In genomic region chr5:114897374-114897793, GRCm38 (mm10) we compare ENCODE assay signal across 8 mouse cellular contexts. TPM values are rescaled to one million over a fixed set of nuclear protein-coding genes. Genes with fewer than 3 reads are reported as not detected.
DNase-seq lines count a peak whose midpoint lies in the region; ATAC-seq lines count a peak whose summit lies in the region.

No protein-coding gene starts in this region.

- no peaks in the 10 kb centered on the region for H3K9me3 ChIP-seq in heart, embryonic 13.5 days
- H3K9me3 ChIP-seq in kidney, embryonic 16.5 days (ENCODE audit: low read length) = no peaks in the 10 kb centered on the region

- peak overlapping the region; percentile 54 for H3K9ac ChIP-seq in heart, embryonic 13.5 days
- H3K9ac ChIP-seq in kidney, embryonic 16.5 days (replicated peaks; ENCODE audit: low read length) = peak overlapping the region; percentile 52

- H3K27me3 ChIP-seq in heart, embryonic 13.5 days (replicated peaks) = peaks cover 8% of the 10 kb centered on the region; the same call in 1 of the 2 replicates
- H3K27me3 ChIP-seq in kidney, embryonic 16.5 days (ENCODE audit: insufficient read depth, low read length) = no peaks in the 10 kb centered on the region

- DNase-seq in adrenal gland, adult 18-20 months (ENCODE audit: low spot score in 2 of 2) = peak; percentile 12 to 37
- no peak for DNase-seq in adrenal gland, postnatal 4 days (ENCODE audit: low spot score in 2 of 2)
- peak; percentile 57 for DNase-seq in adrenal gland, postnatal 14 days
- peak; percentile 72 for DNase-seq in lung, postnatal 36 days
- peak; percentile 9 for DNase-seq in thymus, postnatal 14 days

- H3K4me2 ChIP-seq in heart, embryonic 13.5 days = peak overlapping the region; percentile 64
- H3K4me2 ChIP-seq in kidney, embryonic 16.5 days (replicated peaks; ENCODE audit: low read depth, low read length) = peak overlapping the region; percentile 48

- H3K4me3 ChIP-seq in heart, embryonic 13.5 days = peak overlapping the region; percentile 42
- H3K4me3 ChIP-seq in kidney, embryonic 16.5 days (ENCODE audit: low read length) = peak overlapping the region; percentile 29

- peak overlapping the region; percentile 28 for H3K27ac ChIP-seq in heart, embryonic 13.5 days (replicated peaks)
- H3K27ac ChIP-seq in kidney, embryonic 16.5 days (ENCODE audit: low read length) = peak overlapping the region; percentile 3; the same call in 1 of the 2 replicates

- H3K4me1 ChIP-seq in heart, embryonic 13.5 days = peaks cover 12% of the 10 kb centered on the region
- peaks cover 11% of the 10 kb centered on the region for H3K4me1 ChIP-seq in kidney, embryonic 16.5 days (ENCODE audit: insufficient read depth, low read length)

- 10% methylated on average over 7 of the region's 7 CpGs for WGBS in heart, embryonic 13.5 days
- WGBS in kidney, embryonic 16.5 days = 10% methylated on average over 7 of the region's 7 CpGs

- no peaks in the 10 kb centered on the region for H3K36me3 ChIP-seq in heart, embryonic 13.5 days
- H3K36me3 ChIP-seq in kidney, embryonic 16.5 days (ENCODE audit: insufficient read depth, low read length) = no peaks in the 10 kb centered on the region

- ATAC-seq in heart, embryonic 13.5 days (ENCODE audit: extremely low read depth, insufficient number of reproducible peaks, low FRiP score, low TSS enrichment) = no peak
- ATAC-seq in kidney, embryonic 16.5 days (ENCODE audit: low FRiP score, low TSS enrichment) = 0 out of 2 replicates have a peak, but pooled peaks have one; percentile 49
- no peak for ATAC-seq in monocyte, adult 5-6 weeks (replicated peaks; ENCODE audit: insufficient number of reproducible peaks, low FRiP score, low TSS enrichment, poor library complexity, severe bottlenecking)

RNA-seq across cellular contexts. Expression of gene Oasl2, which starts 0.6 kb away (rescaled TPM):
- total RNA-seq in adrenal gland, adult 18-20 months (2021) = 10 to 100 TPM in 1 of 2 experiments, 1 to 10 TPM in 1; 9.9 to 10.4 TPM
- total RNA-seq in adrenal gland, postnatal 4 days (2021) = 10 to 100 TPM in 1 of 2 experiments, 1 to 10 TPM in 1; 9.9 to 12.2 TPM
- total RNA-seq in adrenal gland, postnatal 14 days (2021) = 6.5 and 7.7 TPM in 2 replicates
- 4.5 and 6.2 TPM in 2 replicates for polyA plus RNA-seq in heart, embryonic 13.5 days (2015; fragmentation: Nextera tagmentation; extraction: Ambion mirVana)
- 4.5 and 4.8 TPM in 2 replicates for polyA plus RNA-seq in kidney, embryonic 16.5 days (2015; fragmentation: Nextera tagmentation; extraction: Ambion mirVana)
- total RNA-seq in monocyte, adult 5-6 weeks (2017) = 10.6 to 17.9 TPM (median 14.4 TPM) in 3 replicates

RNA-seq across cellular contexts. Expression of gene Oasl1, which starts 25.7 kb away (rescaled TPM):
- 1 to 10 TPM in 1 of 2 experiments, under 1 TPM in 1; 0.74 to 1.2 TPM for total RNA-seq in adrenal gland, adult 18-20 months (2021)
- 1 to 10 TPM; 1.0 to 1.2 TPM for total RNA-seq in adrenal gland, postnatal 4 days (2021)
- total RNA-seq in adrenal gland, postnatal 14 days (2021) = 0.83 and 1.5 TPM in 2 replicates
- polyA plus RNA-seq in heart, embryonic 13.5 days (2015; fragmentation: Nextera tagmentation; extraction: Ambion mirVana) = 0.56 and 0.67 TPM in 2 replicates
- 1.5 and 2.1 TPM in 2 replicates for polyA plus RNA-seq in kidney, embryonic 16.5 days (2015; fragmentation: Nextera tagmentation; extraction: Ambion mirVana)
- total RNA-seq in monocyte, adult 5-6 weeks (2017) = 0.95 to 2.6 TPM (median 1.5 TPM) in 3 replicates

RNA-seq across cellular contexts. Expression of gene Gm9936, which starts 38.9 kb away (rescaled TPM):
- not detected for total RNA-seq in adrenal gland, adult 18-20 months (2021)
- total RNA-seq in adrenal gland, postnatal 4 days (2021) = under 1 TPM; 0.14 to 0.17 TPM
- total RNA-seq in adrenal gland, postnatal 14 days (2021) = not detected in 2 replicates
- polyA plus RNA-seq in heart, embryonic 13.5 days (2015; fragmentation: Nextera tagmentation; extraction: Ambion mirVana) = not detected in 2 replicates
- polyA plus RNA-seq in kidney, embryonic 16.5 days (2015; fragmentation: Nextera tagmentation; extraction: Ambion mirVana) = not detected in 2 replicates
- total RNA-seq in monocyte, adult 5-6 weeks (2017) = not detected in 3 replicates

RNA-seq across cellular contexts. Expression of gene 4930519G04Rik, which starts 43.9 kb away (rescaled TPM):
- total RNA-seq in adrenal gland, adult 18-20 months (2021) = not detected
- total RNA-seq in adrenal gland, postnatal 4 days (2021) = not detected
- total RNA-seq in adrenal gland, postnatal 14 days (2021) = not detected in 2 replicates
- not detected in 2 replicates for polyA plus RNA-seq in heart, embryonic 13.5 days (2015; fragmentation: Nextera tagmentation; extraction: Ambion mirVana)
- polyA plus RNA-seq in kidney, embryonic 16.5 days (2015; fragmentation: Nextera tagmentation; extraction: Ambion mirVana) = not detected in 2 replicates
- total RNA-seq in monocyte, adult 5-6 weeks (2017) = 0.57 TPM in 1 of 3 replicates, not detected in the others

RNA-seq across cellular contexts. Expression of gene 2210016L21Rik, which starts 44.6 kb away (rescaled TPM):
- total RNA-seq in adrenal gland, adult 18-20 months (2021) = 10 to 100 TPM; 36.7 to 39.0 TPM
- 10 to 100 TPM; 50.7 to 59.0 TPM for total RNA-seq in adrenal gland, postnatal 4 days (2021)
- total RNA-seq in adrenal gland, postnatal 14 days (2021) = 36.2 and 36.3 TPM in 2 replicates
- polyA plus RNA-seq in heart, embryonic 13.5 days (2015; fragmentation: Nextera tagmentation; extraction: Ambion mirVana) = 37.4 and 40.6 TPM in 2 replicates
- 55.7 and 63.3 TPM in 2 replicates for polyA plus RNA-seq in kidney, embryonic 16.5 days (2015; fragmentation: Nextera tagmentation; extraction: Ambion mirVana)
- total RNA-seq in monocyte, adult 5-6 weeks (2017) = 4.2 to 13.3 TPM (median 8.5 TPM) in 3 replicates

Comparison
In these comparisons a context has a peak if more than half of its experiments do, and no peak if none do; other contexts are left out.
1. DNase-seq: peak in adrenal gland, adult 18-20 months (2 of 2), adrenal gland, postnatal 14 days (single experiment), lung, postnatal 36 days (single experiment) and thymus, postnatal 14 days (single experiment); none in adrenal gland, postnatal 4 days (0 of 2).